Mouse (Mus musculus) intestine, embryonic 16.5 days (tissue): Measurements from ENCODE around the gene Adarb2. TPM values are rescaled to one million over a fixed set of nuclear protein-coding genes. Genes with fewer than 3 reads are reported as not detected.

Experiments used
- ATAC-seq: fragments of 200-750 bp; cut with Nextera tagmentation; 2 replicates; pipeline ENCODE4 v1.8.0; 2017; ENCODE audit warnings: moderate TSS enrichment, moderate library complexity
- H3K27ac ChIP-seq: fragments of 300-500 bp; sonication (generic); 2 replicates; pipeline ENCODE4 v1.5.1; 2014; ENCODE audit warnings: mild to moderate bottlenecking, low read length
- H3K27me3 ChIP-seq: fragments of 300-500 bp; sonication (generic); replicated peaks from 2 replicates; pipeline ENCODE4 v1.6.1; 2014; ENCODE audit warnings: low read length, control low read depth, mixed read lengths; ENCODE audit not compliant: control insufficient read depth, insufficient read depth
- H3K36me3 ChIP-seq: fragments of 300-500 bp; sonication (generic); 2 replicates; pipeline ENCODE4 v1.6.1; 2014; ENCODE audit warnings: low read length, control low read depth; ENCODE audit not compliant: control insufficient read depth, insufficient read depth
- H3K4me1 ChIP-seq: fragments of 300-500 bp; sonication (generic); 2 replicates; pipeline ENCODE4 v1.6.1; 2014; ENCODE audit warnings: low read length, control low read depth, mixed read lengths; ENCODE audit not compliant: control insufficient read depth, insufficient read depth
- H3K4me2 ChIP-seq: fragments of 300-500 bp; sonication (generic); 2 replicates; pipeline ENCODE4 v1.6.1; 2014; ENCODE audit warnings: low read depth, low read length, control low read depth
- H3K4me3 ChIP-seq: fragments of 300-500 bp; sonication (generic); 2 replicates; pipeline ENCODE4 v1.5.1; 2014; ENCODE audit warnings: mild to moderate bottlenecking, low read length
- H3K9ac ChIP-seq: fragments of 300-500 bp; sonication (generic); 2 replicates; pipeline ENCODE4 v1.6.1; 2014; ENCODE audit warnings: low read depth, low read length
- H3K9me3 ChIP-seq: fragments of 300-500 bp; sonication (generic); 2 replicates; pipeline ENCODE4 v1.6.1; 2016; ENCODE audit warnings: low read length, control low read depth; ENCODE audit not compliant: control insufficient read depth
- WGBS: fragments of 180-500 bp; shearing (Covaris S2); extraction: QIAGEN DNeasy Blood & Tissue Kit; methylation state at CpG from one replicate; pipeline ENCODE4 v1.1.7; 2014; 5-methylcytosine and 5-hydroxymethylcytosine counted together
- polyA plus RNA-seq: library from polyadenylated mRNA; unstranded; fragments of >200 nt; fragmentation: Nextera tagmentation; extraction: Ambion mirVana; gene quantifications from 2 replicates; pipeline ENCODE4 v1.2.1, GENCODE M21; 2015

Adarb2 gene
- polyA plus RNA-seq, 1 experiment from 2014 or later, result 0.43 TPM

- no peak overlapping the region for H3K27ac ChIP-seq
- no peaks in the 10 kb centered on the region for H3K27me3 ChIP-seq
- no peak overlapping the region for H3K4me3 ChIP-seq
- H3K4me2 ChIP-seq, result no peak overlapping the region
- ATAC-seq, result no peak
- 78% methylated on average over 4 of the region's 4 CpGs for WGBS
- H3K36me3 ChIP-seq, result no peaks in the 10 kb centered on the region
- H3K4me1 ChIP-seq, result no peaks in the 10 kb centered on the region
- H3K9me3 ChIP-seq, result no peaks in the 10 kb centered on the region
- H3K9ac ChIP-seq, result no peak overlapping the region
These were observed 69.7 kb downstream of the Adarb2 start for GRCm38 (mm10) chr13:8272158-8272945.

- H3K27ac ChIP-seq, result no peak overlapping the region
- H3K27me3 ChIP-seq, result no peaks in the 10 kb centered on the region
- no peaks in the 10 kb centered on the region for H3K9me3 ChIP-seq
- no peak overlapping the region for H3K4me2 ChIP-seq
- no peak overlapping the region for H3K9ac ChIP-seq
- H3K4me1 ChIP-seq, result no peaks in the 10 kb centered on the region
- H3K36me3 ChIP-seq, result no peaks in the 10 kb centered on the region
- no peak for ATAC-seq
- WGBS, result 81% methylated on average over 2 of the region's 2 CpGs
- no peak overlapping the region for H3K4me3 ChIP-seq
These were observed 80.5 kb downstream of the Adarb2 start for GRCm38 (mm10) chr13:8283116-8283515.

- WGBS, result 38% methylated on average over 5 of the region's 5 CpGs
These were observed 113.9 kb downstream of the Adarb2 start for GRCm38 (mm10) chr13:8316347-8317141.

GRCm38 (mm10) chr13:8333589-8334455 is 131.2 kb downstream of the Adarb2 start:
- H3K27me3 ChIP-seq, result no peaks in the 10 kb centered on the region
- H3K9ac ChIP-seq, result no peak overlapping the region
- H3K4me3 ChIP-seq, result no peak overlapping the region
- H3K36me3 ChIP-seq, result no peaks in the 10 kb centered on the region
- WGBS, result 27% methylated on average over 7 of the region's 7 CpGs
- no peak overlapping the region for H3K27ac ChIP-seq
- no peaks in the 10 kb centered on the region for H3K4me1 ChIP-seq
- no peaks in the 10 kb centered on the region for H3K9me3 ChIP-seq
- no peak for ATAC-seq
- no peak overlapping the region for H3K4me2 ChIP-seq

More at GRCm38 (mm10) chr13:8316347-8317141, 113.9 kb downstream of the Adarb2 start:
- Histone ChIP-seq H3K9ac (no peak overlapping the region), H3K4me1 (no peaks in the 10 kb centered on the region), H3K9me3 (no peaks in the 10 kb centered on the region), H3K4me2 (no peak overlapping the region), H3K4me3 (no peak overlapping the region), H3K27me3 (no peaks in the 10 kb centered on the region), H3K36me3 (no peaks in the 10 kb centered on the region), H3K27ac (no peak overlapping the region)
- ATAC-seq, result no peak

GRCm38 (mm10) chr13:8334580-8334979 is 131.9 kb downstream of the Adarb2 start:
- ATAC-seq, result no peak
- H3K4me1 ChIP-seq, result no peaks in the 10 kb centered on the region
- H3K27me3 ChIP-seq, result no peaks in the 10 kb centered on the region
- 63% methylated on average over 4 of the region's 4 CpGs for WGBS
- H3K4me3 ChIP-seq, result no peak overlapping the region
- H3K9ac ChIP-seq, result no peak overlapping the region
- no peaks in the 10 kb centered on the region for H3K9me3 ChIP-seq
- H3K27ac ChIP-seq, result no peak overlapping the region
- H3K36me3 ChIP-seq, result no peaks in the 10 kb centered on the region
- no peak overlapping the region for H3K4me2 ChIP-seq

- H3K4me1 ChIP-seq, result no peaks in the 10 kb centered on the region
- no peak overlapping the region for H3K4me2 ChIP-seq
- H3K27me3 ChIP-seq, result no peaks in the 10 kb centered on the region
- ATAC-seq, result no peak
- 82% methylated on average over 5 of the region's 5 CpGs for WGBS
- H3K4me3 ChIP-seq, result no peak overlapping the region
- no peaks in the 10 kb centered on the region for H3K9me3 ChIP-seq
- H3K36me3 ChIP-seq, result no peaks in the 10 kb centered on the region
- H3K9ac ChIP-seq, result no peak overlapping the region
- H3K27ac ChIP-seq, result no peak overlapping the region
These were observed 138.6 kb downstream of the Adarb2 start for GRCm38 (mm10) chr13:8341086-8341807.

GRCm38 (mm10) chr13:8347147-8347546 is 144.5 kb downstream of the Adarb2 start:
- WGBS, result 81% methylated on average over 7 of the region's 7 CpGs
- no peaks in the 10 kb centered on the region for H3K9me3 ChIP-seq
- no peak overlapping the region for H3K4me2 ChIP-seq
- no peaks in the 10 kb centered on the region for H3K36me3 ChIP-seq
- no peak overlapping the region for H3K4me3 ChIP-seq
- no peak overlapping the region for H3K27ac ChIP-seq
- no peak for ATAC-seq
- H3K9ac ChIP-seq, result no peak overlapping the region
- H3K27me3 ChIP-seq, result no peaks in the 10 kb centered on the region
- no peaks in the 10 kb centered on the region for H3K4me1 ChIP-seq

GRCm38 (mm10) chr13:8352341-8352740 is 149.7 kb downstream of the Adarb2 start:
- no peaks in the 10 kb centered on the region for H3K36me3 ChIP-seq
- H3K9ac ChIP-seq, result no peak overlapping the region
- no peaks in the 10 kb centered on the region for H3K27me3 ChIP-seq
- H3K4me1 ChIP-seq, result no peaks in the 10 kb centered on the region
- no peak for ATAC-seq
- H3K4me2 ChIP-seq, result no peak overlapping the region
- no peak overlapping the region for H3K4me3 ChIP-seq
- no peak overlapping the region for H3K27ac ChIP-seq
- no peaks in the 10 kb centered on the region for H3K9me3 ChIP-seq
